ENCODE assay signal across 10 mouse cellular contexts in the genomic region with DNA sequence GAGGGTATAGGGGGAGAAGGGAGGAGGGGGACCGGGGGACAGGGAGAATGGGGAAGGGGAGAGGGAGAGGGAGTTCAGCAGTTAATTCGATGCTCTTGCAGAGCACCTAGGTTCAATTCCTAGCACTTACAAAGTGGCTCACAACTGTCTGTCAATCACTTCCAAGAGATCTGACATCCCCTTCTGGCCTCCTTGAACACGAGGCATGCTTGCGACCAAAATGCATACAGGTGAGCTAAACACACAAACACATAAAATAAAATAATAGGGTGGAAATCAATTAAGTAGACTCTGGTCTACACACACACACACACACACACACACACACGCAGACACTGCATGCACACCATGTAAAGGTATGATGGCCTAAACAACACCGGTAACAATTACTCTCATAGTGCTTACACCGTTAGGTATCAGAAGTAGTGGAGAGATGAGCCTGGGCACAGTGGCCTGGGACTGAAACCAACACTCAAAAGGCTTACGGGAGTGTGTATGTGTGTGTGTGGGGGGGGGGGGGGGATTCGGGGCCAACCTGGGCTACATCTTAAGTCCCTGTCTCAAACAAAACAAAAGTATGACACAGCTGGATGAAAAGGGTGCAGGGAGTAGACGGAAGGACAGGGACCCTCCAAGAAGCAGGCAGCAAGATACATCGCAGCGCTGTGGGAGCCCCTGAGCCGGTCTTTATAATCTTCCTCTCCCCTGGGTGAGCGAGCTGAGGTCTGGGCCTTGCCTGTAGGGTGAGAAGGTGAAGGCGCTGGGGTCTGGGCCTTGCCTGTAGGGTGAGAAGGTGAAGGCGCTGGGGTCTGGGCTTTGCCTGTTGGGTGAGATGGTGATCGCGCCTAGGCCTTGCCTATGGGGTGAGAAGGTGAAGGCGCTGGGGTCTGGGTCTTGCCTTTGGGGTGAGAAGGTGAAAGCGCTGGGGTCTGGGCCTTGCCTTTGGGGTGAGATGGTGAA. TPM values are rescaled to one million over a fixed set of nuclear protein-coding genes. Genes with fewer than 3 reads are reported as not detected.
DNase-seq lines count a peak whose midpoint lies in the region; ATAC-seq and TF ChIP-seq lines count a peak whose summit lies in the region.
"Had no signal": no experiment of that assay in that cellular context is flagged by ENCODE, and none has a peak within 500 bp of the region (broad histone marks: within the 10 kb centered on the region; RNA-seq: fewer than 3 reads in every experiment).

No protein-coding gene starts in this region.

- no peak overlapping the region for H3K4me3 ChIP-seq in heart, postnatal 0 days (ENCODE audit: low read depth, low read length)
- no peak overlapping the region for H3K4me3 ChIP-seq in embryonic facial prominence, embryonic 10.5 days
- H3K4me3 ChIP-seq in liver, embryonic 15.5 days (replicated peaks), result peak overlapping the region; percentile 68

- peak overlapping the region; percentile 31; the same call in 1 of the 2 replicates for H3K4me2 ChIP-seq in heart, postnatal 0 days (ENCODE audit: low read depth, low read length)
- H3K4me2 ChIP-seq in liver, embryonic 15.5 days, result peak overlapping the region; percentile 88

- no peaks in the 10 kb centered on the region for H3K36me3 ChIP-seq in heart, postnatal 0 days (replicated peaks; ENCODE audit: control insufficient read depth, insufficient read depth, low read length)
- no peaks in the 10 kb centered on the region for H3K36me3 ChIP-seq in embryonic facial prominence, embryonic 10.5 days (replicated peaks)
- H3K36me3 ChIP-seq in liver, embryonic 15.5 days (replicated peaks), result peaks cover 12% of the 10 kb centered on the region; the same call in 1 of the 2 replicates

- no peak for DNase-seq in heart, postnatal 0 days (ENCODE audit: low spot score)
- DNase-seq in heart, adult 18-20 months, result no peak
- peak; percentile 62 for DNase-seq in CD4-positive, CD25-positive, alpha-beta regulatory T cell, adult 2 months (ENCODE audit: low read depth, low spot score)
- DNase-seq in embryonic facial prominence, embryonic 10.5 days (ENCODE audit: low spot score), result no peak
- no peak for DNase-seq in cerebellum, postnatal 10 days
- no peak for DNase-seq in frontal cortex, postnatal 14 days (ENCODE audit: low spot score in 2 of 2)
- no peak for DNase-seq in urinary bladder, adult 18-20 months (ENCODE audit: low spot score in 2 of 2)

- TF ChIP-seq EP300 in heart, postnatal 0 days (IDR thresholded peaks at IDR 0.05; ENCODE audit: low read depth), result no peak

- H3K9me3 ChIP-seq in heart, postnatal 0 days (replicated peaks; ENCODE audit: control insufficient read depth, low read length), result no peaks in the 10 kb centered on the region
- H3K9me3 ChIP-seq in embryonic facial prominence, embryonic 10.5 days, result no peaks in the 10 kb centered on the region
- H3K9me3 ChIP-seq in liver, embryonic 15.5 days (replicated peaks), result no peaks in the 10 kb centered on the region

- ATAC-seq in heart, postnatal 0 days (ENCODE audit: insufficient read depth, low read depth), result no peak
- ATAC-seq in liver, embryonic 15.5 days (ENCODE audit: insufficient read depth), result peak; percentile 16

- no peaks in the 10 kb centered on the region for H3K27me3 ChIP-seq in heart, postnatal 0 days (ENCODE audit: control insufficient read depth, insufficient read depth, low read length)
- H3K27me3 ChIP-seq in embryonic facial prominence, embryonic 10.5 days (replicated peaks; ENCODE audit: low read depth, poor library complexity, severe bottlenecking), result peaks cover 10% of the 10 kb centered on the region; the same call in 1 of the 2 replicates
- no peaks in the 10 kb centered on the region for H3K27me3 ChIP-seq in liver, embryonic 15.5 days

- WGBS in heart, postnatal 0 days, result 79% methylated on average over 20 of the region's 20 CpGs
- 85% methylated on average over 20 of the region's 20 CpGs for WGBS in embryonic facial prominence, embryonic 10.5 days
- WGBS in liver, embryonic 15.5 days (ENCODE audit: insufficient replicate concordance), result 34% methylated on average over 20 of the region's 20 CpGs

- peaks cover 9% of the 10 kb centered on the region; the same call in 1 of the 2 replicates for H3K4me1 ChIP-seq in heart, postnatal 0 days (ENCODE audit: control insufficient read depth, insufficient read depth)
- H3K4me1 ChIP-seq in embryonic facial prominence, embryonic 10.5 days, result peaks cover 35% of the 10 kb centered on the region
- peaks cover 79% of the 10 kb centered on the region for H3K4me1 ChIP-seq in liver, embryonic 15.5 days (replicated peaks)

- peak overlapping the region; percentile 60; the same call in 1 of the 2 replicates for H3K27ac ChIP-seq in heart, postnatal 0 days (ENCODE audit: low read depth)
- H3K27ac ChIP-seq in embryonic facial prominence, embryonic 10.5 days (replicated peaks), result peak overlapping the region; percentile 71
- peak overlapping the region; percentile 93 for H3K27ac ChIP-seq in liver, embryonic 15.5 days (replicated peaks)

- TF ChIP-seq CTCF in heart, postnatal 0 days (IDR thresholded peaks at IDR 0.05; ENCODE audit: low read depth), result no peak

- no peak overlapping the region for H3K9ac ChIP-seq in heart, postnatal 0 days (replicated peaks; ENCODE audit: low read depth, low read length)
- peak overlapping the region; percentile 70 for H3K9ac ChIP-seq in liver, embryonic 15.5 days

RNA-seq across cellular contexts. Expression of a gene that starts 0.7 kb away (rescaled TPM):
- total RNA-seq in heart, postnatal 0 days (2014; rRNA removed; ENCODE audit: low replicate concordance), result 0.50 and 5.4 TPM in 2 replicates
- polyA plus RNA-seq in heart, postnatal 0 days (2015; fragmentation: Nextera tagmentation; extraction: Ambion mirVana), result 0.89 and 0.94 TPM in 2 replicates
- total RNA-seq in heart, adult 18-20 months (2021), result 1 to 10 TPM; 1.3 to 2.9 TPM
- polyA plus RNA-seq in embryonic facial prominence, embryonic 10.5 days (2016; fragmentation: Nextera tagmentation; extraction: Ambion mirVana), result 0.54 and 1.4 TPM in 2 replicates
- 8.2 and 9.5 TPM in 2 replicates for polyA plus RNA-seq in liver, embryonic 15.5 days (2015; fragmentation: Nextera tagmentation; extraction: Ambion mirVana)

RNA-seq across cellular contexts. Expression of a gene that starts 3.3 kb away (rescaled TPM):
- total RNA-seq in heart, postnatal 0 days (2014; rRNA removed; ENCODE audit: low replicate concordance), result not detected in 2 replicates
- polyA plus RNA-seq in heart, postnatal 0 days (2015; fragmentation: Nextera tagmentation; extraction: Ambion mirVana), result 0.33 TPM in 1 of 2 replicates, not detected in the other
- not detected for total RNA-seq in heart, adult 18-20 months (2021)
- polyA plus RNA-seq in embryonic facial prominence, embryonic 10.5 days (2016; fragmentation: Nextera tagmentation; extraction: Ambion mirVana), result not detected in 2 replicates
- polyA plus RNA-seq in liver, embryonic 15.5 days (2015; fragmentation: Nextera tagmentation; extraction: Ambion mirVana), result 0.24 and 0.33 TPM in 2 replicates
- polyA plus RNA-seq: forebrain, embryonic 11.5 days; kidney, postnatal 0 days had no signal

RNA-seq across cellular contexts. Expression of a gene that starts 31.6 kb away (rescaled TPM):
- total RNA-seq in heart, postnatal 0 days (2014; rRNA removed; ENCODE audit: low replicate concordance), result 0.42 and 2.3 TPM in 2 replicates
- 0.88 and 1.1 TPM in 2 replicates for polyA plus RNA-seq in heart, postnatal 0 days (2015; fragmentation: Nextera tagmentation; extraction: Ambion mirVana)
- total RNA-seq in heart, adult 18-20 months (2021), result under 1 TPM in 1 of 2 experiments, not detected in 1; 0.49 TPM
- 3.7 and 4.1 TPM in 2 replicates for polyA plus RNA-seq in embryonic facial prominence, embryonic 10.5 days (2016; fragmentation: Nextera tagmentation; extraction: Ambion mirVana)
- 65.5 and 76.7 TPM in 2 replicates for polyA plus RNA-seq in liver, embryonic 15.5 days (2015; fragmentation: Nextera tagmentation; extraction: Ambion mirVana)

RNA-seq across cellular contexts. Expression of a gene that starts 47.2 kb away (rescaled TPM):
- 0.19 and 1.3 TPM in 2 replicates for total RNA-seq in heart, postnatal 0 days (2014; rRNA removed; ENCODE audit: low replicate concordance)
- polyA plus RNA-seq in heart, postnatal 0 days (2015; fragmentation: Nextera tagmentation; extraction: Ambion mirVana), result 0.10 and 0.18 TPM in 2 replicates
- 1 to 10 TPM in 1 of 2 experiments, under 1 TPM in 1; 0.55 to 2.6 TPM for total RNA-seq in heart, adult 18-20 months (2021)
- 0.04 and 0.09 TPM in 2 replicates for polyA plus RNA-seq in embryonic facial prominence, embryonic 10.5 days (2016; fragmentation: Nextera tagmentation; extraction: Ambion mirVana)
- polyA plus RNA-seq in liver, embryonic 15.5 days (2015; fragmentation: Nextera tagmentation; extraction: Ambion mirVana), result 6.7 and 6.8 TPM in 2 replicates

RNA-seq across cellular contexts. Expression of a gene that starts 48.2 kb away (rescaled TPM):
- 20.9 and 43.1 TPM in 2 replicates for total RNA-seq in heart, postnatal 0 days (2014; rRNA removed; ENCODE audit: low replicate concordance)
- polyA plus RNA-seq in heart, postnatal 0 days (2015; fragmentation: Nextera tagmentation; extraction: Ambion mirVana), result 22.4 and 22.8 TPM in 2 replicates
- total RNA-seq in heart, adult 18-20 months (2021), result 1 to 10 TPM in 1 of 2 experiments, under 1 TPM in 1; 0.93 to 1.0 TPM
- polyA plus RNA-seq in embryonic facial prominence, embryonic 10.5 days (2016; fragmentation: Nextera tagmentation; extraction: Ambion mirVana), result 200 and 207 TPM in 2 replicates
- 108 and 111 TPM in 2 replicates for polyA plus RNA-seq in liver, embryonic 15.5 days (2015; fragmentation: Nextera tagmentation; extraction: Ambion mirVana)

Comparison
In these comparisons a context has a peak if more than half of its experiments do, and no peak if none do; other contexts are left out.
1. RNA of a gene that starts 31.6 kb away (polyA plus RNA-seq): 65.5 to 76.7 TPM in liver, embryonic 15.5 days; 3.7 to 4.1 TPM in embryonic facial prominence, embryonic 10.5 days and 0.88 to 1.1 TPM in heart, postnatal 0 days; every median in the first group is over 10 times any median in the second.
2. Peak in every context shown above with its lines, with median percentiles within 50 percentile points of each other: H3K27ac ChIP-seq.